8 mouse cellular contexts compared by ENCODE assay signal in the genomic region with DNA sequence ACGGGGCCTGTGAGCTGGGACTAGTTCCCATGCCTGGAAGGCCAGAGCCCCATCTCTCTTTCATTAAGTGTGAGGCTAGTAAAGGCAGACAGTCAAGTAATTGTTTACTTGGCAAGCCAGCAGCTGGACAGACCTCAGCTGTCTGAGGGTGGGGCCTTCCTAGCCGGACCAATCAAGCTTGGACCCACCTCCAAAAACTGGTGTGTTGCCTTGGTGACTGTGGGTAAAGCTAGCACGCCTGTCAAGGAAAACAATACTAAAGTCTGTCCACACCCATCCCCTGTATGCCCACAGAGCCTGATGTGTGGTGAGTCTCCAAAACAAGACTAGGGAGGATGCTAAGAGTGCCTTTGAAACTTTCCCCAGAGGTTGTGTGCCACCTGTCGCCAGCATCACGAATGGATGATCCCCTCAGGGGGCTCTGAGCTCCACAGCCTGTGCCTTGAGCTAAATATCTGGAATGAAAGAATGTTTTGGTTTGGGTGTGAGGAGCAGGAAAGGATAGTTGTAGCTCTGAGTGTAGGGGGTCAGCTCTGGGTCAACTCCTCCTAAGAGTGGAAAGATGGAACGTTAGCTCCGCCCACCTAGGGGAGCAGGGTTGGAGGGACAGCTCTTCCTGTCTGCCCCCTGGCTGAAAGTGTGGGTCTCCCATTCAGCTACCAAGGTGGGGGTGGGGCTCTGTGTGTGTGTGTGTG. TPM values are rescaled to one million over a fixed set of nuclear protein-coding genes. Genes with fewer than 3 reads are reported as not detected.
DNase-seq lines count a peak whose midpoint lies in the region; ATAC-seq and TF ChIP-seq lines count a peak whose summit lies in the region.

No protein-coding gene starts in this region.

- peak; percentile 33; the same call in 1 of the 2 replicates for ATAC-seq in forebrain, embryonic 12.5 days (ENCODE audit: low FRiP score)
- 0 out of 2 replicates have a peak, but pooled peaks have one; percentile 45 for ATAC-seq in limb, embryonic 13.5 days (ENCODE audit: low FRiP score, low read depth)
- peak; percentile 32; the same call in 1 of the 2 replicates for ATAC-seq in midbrain, embryonic 15.5 days (replicated peaks)

- H3K27me3 ChIP-seq in forebrain, embryonic 12.5 days: peaks cover 24% of the 10 kb centered on the region
- H3K27me3 ChIP-seq in hindbrain, embryonic 10.5 days (ENCODE audit: insufficient read depth, poor library complexity, severe bottlenecking): peaks cover 25% of the 10 kb centered on the region
- H3K27me3 ChIP-seq in limb, embryonic 13.5 days: peaks cover 16% of the 10 kb centered on the region
- peaks cover 4% of the 10 kb centered on the region for H3K27me3 ChIP-seq in midbrain, embryonic 15.5 days (replicated peaks)

- H3K4me2 ChIP-seq in forebrain, embryonic 12.5 days: no peak overlapping the region
- no peak overlapping the region for H3K4me2 ChIP-seq in limb, embryonic 13.5 days (replicated peaks)
- H3K4me2 ChIP-seq in midbrain, embryonic 15.5 days: no peak overlapping the region

- no peak overlapping the region for H3K4me3 ChIP-seq in ES-E14 (ENCODE audit: insufficient read depth in 1 of 2, low read depth in 1 of 2, low read length in 2 of 2, poor library complexity in 1 of 2, severe bottlenecking in 1 of 2)
- H3K4me3 ChIP-seq in forebrain, embryonic 12.5 days (replicated peaks): no peak overlapping the region
- H3K4me3 ChIP-seq in hindbrain, embryonic 10.5 days: no peak overlapping the region
- H3K4me3 ChIP-seq in limb, embryonic 13.5 days: no peak overlapping the region
- H3K4me3 ChIP-seq in midbrain, embryonic 15.5 days: no peak overlapping the region

- H3K27ac ChIP-seq in ES-E14 (ENCODE audit: insufficient read depth, low read depth, low read length, poor library complexity, severe bottlenecking): peak overlapping the region; percentile 51; the same call in 1 of the 2 replicates
- H3K27ac ChIP-seq in forebrain, embryonic 12.5 days: 0 out of 2 replicates have a peak overlapping the region, but pooled peaks have one; percentile 27
- H3K27ac ChIP-seq in hindbrain, embryonic 10.5 days: peak overlapping the region; percentile 84
- peak overlapping the region; percentile 80 for H3K27ac ChIP-seq in limb, embryonic 13.5 days
- H3K27ac ChIP-seq in midbrain, embryonic 15.5 days: no peak overlapping the region

- 36% methylated on average over 7 of the region's 7 CpGs for WGBS in forebrain, embryonic 12.5 days
- WGBS in hindbrain, embryonic 10.5 days: 24% methylated on average over 7 of the region's 7 CpGs
- 27% methylated on average over 7 of the region's 7 CpGs for WGBS in limb, embryonic 13.5 days
- 34% methylated on average over 7 of the region's 7 CpGs for WGBS in midbrain, embryonic 15.5 days

- DNase-seq in 3134 (ENCODE audit: extremely low read depth, insufficient read length, low spot score): peak; percentile 65
- peak; percentile 47 for DNase-seq in ES-E14 (ENCODE audit: low read depth, low spot score)
- DNase-seq in hindbrain, embryonic 10.5 days (ENCODE audit: low spot score): peak; percentile 65
- DNase-seq in frontal cortex, postnatal 25 days (ENCODE audit: low spot score in 2 of 2): no peak
- DNase-seq in left cerebral cortex, adult 8-10 months (ENCODE audit: low spot score in 2 of 2): no peak

- H3K4me1 ChIP-seq in ES-E14 (ENCODE audit: control insufficient read depth in 2 of 2, insufficient read depth in 2 of 2, low read length in 2 of 2, poor library complexity in 1 of 2): peaks cover 1 to 11% of the 10 kb centered on the region in 2 experiments; a peak in 2 of 4 replicates
- H3K4me1 ChIP-seq in forebrain, embryonic 12.5 days: peaks cover 25% of the 10 kb centered on the region
- H3K4me1 ChIP-seq in hindbrain, embryonic 10.5 days (replicated peaks): peaks cover 75% of the 10 kb centered on the region
- peaks cover 59% of the 10 kb centered on the region for H3K4me1 ChIP-seq in limb, embryonic 13.5 days
- peaks cover 15% of the 10 kb centered on the region for H3K4me1 ChIP-seq in midbrain, embryonic 15.5 days

- H3K36me3 ChIP-seq in ES-E14 (ENCODE audit: control insufficient read depth, insufficient read depth, low read length, poor library complexity, severe bottlenecking): no peaks in the 10 kb centered on the region
- H3K36me3 ChIP-seq in forebrain, embryonic 12.5 days (replicated peaks): no peaks in the 10 kb centered on the region
- H3K36me3 ChIP-seq in hindbrain, embryonic 10.5 days: no peaks in the 10 kb centered on the region
- no peaks in the 10 kb centered on the region for H3K36me3 ChIP-seq in limb, embryonic 13.5 days
- no peaks in the 10 kb centered on the region for H3K36me3 ChIP-seq in midbrain, embryonic 15.5 days (replicated peaks)

- H3K9ac ChIP-seq in ES-E14 (ENCODE audit: insufficient read depth, low read depth, low read length, poor library complexity, severe bottlenecking): no peak overlapping the region
- no peak overlapping the region for H3K9ac ChIP-seq in forebrain, embryonic 12.5 days
- no peak overlapping the region for H3K9ac ChIP-seq in limb, embryonic 13.5 days
- H3K9ac ChIP-seq in midbrain, embryonic 15.5 days: no peak overlapping the region

- H3K9me3 ChIP-seq in ES-E14 (ENCODE audit: control insufficient read depth, insufficient read depth, low read depth, low read length): no peaks in the 10 kb centered on the region
- no peaks in the 10 kb centered on the region for H3K9me3 ChIP-seq in forebrain, embryonic 12.5 days
- H3K9me3 ChIP-seq in hindbrain, embryonic 10.5 days: no peaks in the 10 kb centered on the region
- no peaks in the 10 kb centered on the region for H3K9me3 ChIP-seq in limb, embryonic 13.5 days
- no peaks in the 10 kb centered on the region for H3K9me3 ChIP-seq in midbrain, embryonic 15.5 days

- in situ Hi-C loops in ES-E14 (cut with MboI; ENCODE audit: low sequenced_read_pairs in 2 of 2, unreplicated experiment in 2 of 2): no loop called here

TF ChIP-seq in ES-E14, 5 proteins besides CTCF, POLR2A, EP300 and RAD21:
- no peak for TF ChIP-seq ZC3H11A (IDR thresholded peaks at IDR 0.05; ENCODE audit: borderline replicate concordance, low read depth, low read length)
- no peak for TF ChIP-seq MAFK (IDR thresholded peaks at IDR 0.05; ENCODE audit: insufficient read depth, low read depth, low read length)
- no peak for TF ChIP-seq CHD2 (IDR thresholded peaks at IDR 0.05; ENCODE audit: low read depth, low read length)
- TF ChIP-seq ZNF384 (IDR thresholded peaks at IDR 0.05; ENCODE audit: low read depth, low read length): no peak
- TF ChIP-seq HCFC1 (IDR thresholded peaks at IDR 0.05; ENCODE audit: borderline replicate concordance, insufficient read depth, low read length): no peak

RNA-seq across cellular contexts. Expression of a gene that starts 5.3 kb away (rescaled TPM):
- 5.5 and 5.7 TPM in 2 replicates for total RNA-seq in ES-E14 (2012; rRNA removed)
- polyA plus RNA-seq in forebrain, embryonic 12.5 days (2016; fragmentation: Nextera tagmentation; extraction: Ambion mirVana): 1.00 and 1.3 TPM in 2 replicates
- 1.8 and 2.0 TPM in 2 replicates for polyA plus RNA-seq in hindbrain, embryonic 10.5 days (2016; fragmentation: Nextera tagmentation; extraction: Ambion mirVana)
- polyA plus RNA-seq in limb, embryonic 13.5 days (2015; fragmentation: Nextera tagmentation; extraction: Ambion mirVana): 1.9 and 2.0 TPM in 2 replicates
- polyA plus RNA-seq in midbrain, embryonic 15.5 days (2015; fragmentation: Nextera tagmentation; extraction: Ambion mirVana): 2.5 and 3.0 TPM in 2 replicates
- 10 to 100 TPM; 20.2 to 54.7 (median 33.7) TPM for total RNA-seq in left cerebral cortex, adult 8-10 months (2022)

RNA-seq across cellular contexts. Expression of a gene that starts 47.6 kb away (rescaled TPM):
- total RNA-seq in ES-E14 (2012; rRNA removed): 0.31 and 1.1 TPM in 2 replicates
- polyA plus RNA-seq in forebrain, embryonic 12.5 days (2016; fragmentation: Nextera tagmentation; extraction: Ambion mirVana): 1.9 and 2.7 TPM in 2 replicates
- polyA plus RNA-seq in hindbrain, embryonic 10.5 days (2016; fragmentation: Nextera tagmentation; extraction: Ambion mirVana): 6.5 and 10.1 TPM in 2 replicates
- polyA plus RNA-seq in limb, embryonic 13.5 days (2015; fragmentation: Nextera tagmentation; extraction: Ambion mirVana): 0.79 and 1.0 TPM in 2 replicates
- polyA plus RNA-seq in midbrain, embryonic 15.5 days (2015; fragmentation: Nextera tagmentation; extraction: Ambion mirVana): 8.9 and 11.0 TPM in 2 replicates
- 1 to 10 TPM in 1 of 4 experiments, under 1 TPM in 1, not detected in 2; 0.75 to 1.7 TPM for total RNA-seq in left cerebral cortex, adult 8-10 months (2022)

Comparison
In these comparisons a context has a peak if more than half of its experiments do, and no peak if none do; other contexts are left out.
1. DNase-seq: peak in 3134 (single experiment), ES-E14 (single experiment) and hindbrain, embryonic 10.5 days (single experiment); none in frontal cortex, postnatal 25 days (0 of 2) and left cerebral cortex, adult 8-10 months (0 of 2).
2. Peak in every context shown above with its lines, with median percentiles within 50 percentile points of each other: ATAC-seq.